Mouse (Mus musculus) lung, adult 2 months (tissue): ENCODE measurements at regions not wholly inside any gene's neighbourhood (a gene's known extent, or its start where the extent isn't known, plus 50 kb on each side); places are given as distances from the start of the nearest gene placed in this dataset.

Experiments
- DNase-seq: peaks from one replicate; pipeline ENCODE4 v3.0.0; 2022
- H3K4me1 ChIP-seq: fragments of 200-500 bp; 2 replicates; pipeline ENCODE4 v1.6.1; 2011; ENCODE audit warnings: low read length; ENCODE audit not compliant: control insufficient read depth, insufficient read depth
- H3K4me3 ChIP-seq: fragments of 200-500 bp; replicated peaks from 2 replicates; pipeline ENCODE3; 2011; ENCODE audit warnings: low read depth, mild to moderate bottlenecking, control low read depth, low read length; ENCODE audit errors: extremely low read depth
- CTCF ChIP-seq: fragments of 200-500 bp; IDR thresholded peaks from 2 replicates; pipeline ENCODE4 v1.5.1; 2011; ENCODE audit warnings: mild to moderate bottlenecking, low read length, control low read depth; ENCODE audit not compliant: insufficient read depth
- POLR2A ChIP-seq: fragments of 200-500 bp; IDR thresholded peaks from 2 replicates; pipeline ENCODE4 v1.6.1; 2011; ENCODE audit warnings: low read depth, mild to moderate bottlenecking, control low read depth, low read length, borderline replicate concordance; ENCODE audit errors: extremely low read depth
- WGBS: fragments of 180-500 bp; shearing (Covaris S2); methylation state at CpG from one replicate; pipeline ENCODE4 v1.1.7; 2018; 5-methylcytosine and 5-hydroxymethylcytosine counted together

DNA sequence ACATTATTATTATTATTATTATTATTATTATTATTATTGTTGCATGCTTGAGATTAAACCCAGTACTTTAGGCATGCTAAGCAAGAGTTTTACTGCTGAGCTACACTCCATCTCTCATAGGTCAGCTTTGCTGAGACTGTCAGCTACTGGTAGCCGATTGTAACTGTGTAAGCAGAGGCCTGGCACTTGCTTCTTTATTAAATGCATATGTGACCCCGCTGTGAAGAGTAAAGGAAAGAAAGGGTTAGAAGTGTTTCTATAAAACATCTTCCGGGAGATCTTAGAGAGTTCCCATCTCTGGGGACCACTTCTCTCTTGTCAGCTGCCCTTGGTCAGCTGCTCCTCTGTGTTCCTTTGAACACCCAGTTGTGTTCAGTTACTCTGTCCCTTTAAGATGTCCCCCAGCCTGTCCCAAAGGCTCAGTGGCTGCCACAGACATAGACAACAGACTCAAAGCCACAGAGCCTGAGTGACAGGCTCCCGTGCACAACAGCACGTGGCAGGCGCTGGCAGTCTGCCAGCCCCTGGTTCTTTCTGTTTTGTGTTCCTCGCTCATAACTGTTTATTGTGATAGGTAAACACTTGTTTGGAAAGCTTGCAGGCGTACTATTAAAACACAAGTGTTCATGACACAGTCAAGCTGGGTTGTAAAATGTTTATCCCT lies 563.7 kb upstream of the Auts2 start:
- 32% methylated on average over 8 of the region's 8 CpGs for WGBS
- Histone ChIP-seq H3K4me3 (no peak overlapping the region), H3K4me1 (no peaks in the 10 kb centered on the region)
- TF ChIP-seq CTCF (no peak), POLR2A (no peak)
- DNase-seq = peak; percentile 14

DNA sequence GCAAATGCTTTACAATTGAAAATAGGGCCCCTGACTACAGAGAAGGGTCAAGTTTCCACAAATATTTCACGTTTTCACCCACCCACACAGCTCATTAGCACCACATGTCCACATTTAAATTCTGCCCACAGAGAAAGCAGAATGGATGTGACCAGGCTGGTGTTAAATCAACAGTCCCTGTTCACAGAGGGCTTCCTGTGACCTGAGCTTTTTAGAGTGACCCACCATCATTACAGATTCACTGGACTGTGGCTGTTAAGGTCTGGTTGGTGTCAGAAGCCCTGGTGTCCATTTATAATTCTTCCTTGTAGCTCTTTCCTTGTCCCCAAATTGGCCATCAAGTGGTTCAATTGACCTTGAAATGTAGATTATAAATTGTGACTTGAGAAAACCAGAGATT lies 553.2 kb upstream of the Auts2 start:
- Histone ChIP-seq H3K4me3 (no peak overlapping the region), H3K4me1 (no peaks in the 10 kb centered on the region)
- no peak for DNase-seq
- WGBS = 50% methylated on average over 1 of the region's 1 CpGs
- no peak for TF ChIP-seq POLR2A
- no peak for TF ChIP-seq CTCF

DNA sequence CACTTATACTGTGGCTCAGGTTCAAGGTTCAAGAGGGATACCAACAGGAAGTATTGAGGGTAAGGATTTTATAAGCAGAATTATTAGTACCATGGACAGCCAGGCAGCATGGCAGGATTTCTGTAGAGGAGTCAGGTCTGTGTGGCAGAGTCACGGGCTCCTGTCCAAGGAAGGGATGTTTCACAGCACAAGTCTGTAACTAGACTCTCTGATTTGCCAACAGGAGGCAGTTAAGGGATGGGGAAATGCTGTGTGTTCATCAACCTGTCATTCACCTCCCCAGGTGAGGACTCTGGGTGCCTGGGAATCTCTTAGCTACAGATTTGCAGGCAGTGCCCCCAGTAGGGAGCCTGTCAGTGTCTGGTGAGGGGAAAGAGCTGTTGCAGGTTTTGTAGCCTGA lies 541.7 kb upstream of the Auts2 start:
- 74% methylated on average over 1 of the region's 1 CpGs for WGBS
- DNase-seq = no peak
- Histone ChIP-seq H3K4me1 (no peaks in the 10 kb centered on the region), H3K4me3 (no peak overlapping the region)
- no peak for TF ChIP-seq CTCF
- TF ChIP-seq POLR2A = no peak

DNA sequence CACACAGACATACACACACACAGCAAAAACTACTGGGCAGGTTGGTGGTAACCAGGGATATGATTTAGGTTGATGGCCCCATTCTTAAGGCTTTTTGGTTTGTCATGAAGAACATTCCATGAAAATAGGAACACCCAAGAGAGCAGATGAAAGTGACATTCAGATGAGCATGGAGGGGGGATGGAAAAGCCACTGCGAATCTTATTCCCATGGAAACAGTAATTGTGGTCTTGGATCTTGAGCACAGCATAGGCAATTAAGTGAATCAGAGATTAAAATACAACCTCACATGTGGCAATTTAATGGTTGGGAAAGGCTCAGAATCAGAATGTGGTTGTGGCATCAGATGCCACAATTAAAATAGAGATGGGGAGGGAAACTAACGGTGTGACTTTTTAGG lies 537.6 kb upstream of the Auts2 start:
- Histone ChIP-seq H3K4me3 (no peak overlapping the region), H3K4me1 (no peaks in the 10 kb centered on the region)
- no peak for DNase-seq
- TF ChIP-seq POLR2A (no peak), CTCF (no peak)
- WGBS = 96% methylated on average over 2 of the region's 2 CpGs

DNA sequence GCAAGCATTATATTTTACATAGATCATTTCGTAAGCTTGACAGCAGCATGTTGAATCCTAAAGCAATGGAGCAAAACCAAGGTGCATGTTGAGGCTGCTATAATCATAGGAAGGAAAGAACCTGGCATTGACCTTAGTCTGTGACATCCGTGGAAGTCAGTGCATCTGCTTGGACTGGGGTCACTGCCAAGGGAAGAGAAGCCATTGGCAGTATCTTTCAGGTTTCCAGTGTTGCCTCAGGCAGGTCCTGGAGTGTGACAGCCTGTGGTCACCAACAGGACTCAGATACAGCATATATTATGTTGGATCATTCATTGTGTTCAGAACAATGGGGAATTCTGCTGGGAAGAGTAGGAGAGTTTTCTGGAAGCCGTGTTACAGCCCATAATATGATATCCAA lies 535.8 kb upstream of the Auts2 start:
- WGBS = 70% methylated on average over 3 of the region's 3 CpGs
- no peak for DNase-seq
- Histone ChIP-seq H3K4me1 (no peaks in the 10 kb centered on the region), H3K4me3 (no peak overlapping the region)
- TF ChIP-seq CTCF (no peak), POLR2A (no peak)

DNA sequence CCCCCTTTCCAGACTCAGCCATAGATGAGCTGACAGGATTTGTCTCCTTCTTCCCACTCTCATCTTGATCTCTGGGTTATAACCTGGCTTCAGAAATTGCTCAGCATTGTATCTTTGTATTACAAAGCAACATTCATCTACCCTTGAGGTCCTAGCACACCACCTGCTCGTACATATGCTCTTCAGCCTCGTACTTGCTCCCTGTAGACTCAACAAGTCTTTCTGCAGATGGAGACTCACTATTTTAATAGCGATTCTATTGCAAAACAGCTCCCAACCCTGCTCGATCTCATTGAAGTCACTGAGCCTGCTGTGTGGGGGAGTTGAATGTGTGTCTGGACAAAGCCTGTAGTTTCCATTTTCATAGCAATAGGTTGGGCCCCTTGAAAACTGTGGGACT lies 535.2 kb upstream of the Auts2 start:
- no peak for DNase-seq
- TF ChIP-seq CTCF (no peak), POLR2A (no peak)
- WGBS = 63% methylated on average over 4 of the region's 4 CpGs
- Histone ChIP-seq H3K4me1 (no peaks in the 10 kb centered on the region), H3K4me3 (no peak overlapping the region)

GRCm38 (mm10) chr5:133073317-133073716 lies 530.2 kb upstream of the Auts2 start:
- no peak for DNase-seq
- Histone ChIP-seq H3K4me3 (no peak overlapping the region), H3K4me1 (no peaks in the 10 kb centered on the region)
- TF ChIP-seq CTCF (no peak), POLR2A (no peak)
- 34% methylated on average over 2 of the region's 2 CpGs for WGBS

- Histone ChIP-seq H3K4me3 (no peak overlapping the region), H3K4me1 (no peaks in the 10 kb centered on the region)
- TF ChIP-seq POLR2A (no peak), CTCF (no peak)
- DNase-seq = no peak
These were observed 527.0 kb upstream of the Auts2 start for GRCm38 (mm10) chr5:133070141-133070540.

GRCm38 (mm10) chr5:133062481-133062880 lies 519.3 kb upstream of the Auts2 start:
- WGBS = 81% methylated on average over 3 of the region's 3 CpGs
- Histone ChIP-seq H3K4me1 (no peaks in the 10 kb centered on the region), H3K4me3 (no peak overlapping the region)
- TF ChIP-seq POLR2A (no peak), CTCF (no peak)
- DNase-seq = no peak

GRCm38 (mm10) chr5:133047456-133047855 lies 504.3 kb upstream of the Auts2 start:
- TF ChIP-seq POLR2A (no peak), CTCF (no peak)
- no peaks in the 10 kb centered on the region for H3K4me1 ChIP-seq
- no peak overlapping the region for H3K4me3 ChIP-seq
- 92% methylated on average over 4 of the region's 4 CpGs for WGBS
- DNase-seq = no peak
